Mouse (Mus musculus) heart, postnatal 14 days (tissue): Measurements from ENCODE around the gene Foxl1. TPM values are rescaled to one million over a fixed set of nuclear protein-coding genes. Genes with fewer than 3 reads are reported as not detected.
"Not testable (repeated sequence)": the region's sequence is repeated elsewhere in the genome, so short reads cannot be mapped to it uniquely, and the experiment has no call there.

Experiments
- DNase-seq, 2 experiments: peaks; one replicate each; pipeline ENCODE4 v3.0.0; 2021 to 2022
- intact Hi-C: fragments of 180-260 bp; cut with DNase I; formaldehyde crosslinking; loops from one replicate; pipeline ENCODE4 v1.15.1; 2025
- total RNA-seq, 2 experiments: library from RNA; stranded (reverse); gene quantifications; 2 replicates each; pipeline ENCODE4 v1.2.3; 2021

The Foxl1 gene
- total RNA-seq, 2 experiments from 2014 or later = 0.12 to 0.17 TPM

DNA sequence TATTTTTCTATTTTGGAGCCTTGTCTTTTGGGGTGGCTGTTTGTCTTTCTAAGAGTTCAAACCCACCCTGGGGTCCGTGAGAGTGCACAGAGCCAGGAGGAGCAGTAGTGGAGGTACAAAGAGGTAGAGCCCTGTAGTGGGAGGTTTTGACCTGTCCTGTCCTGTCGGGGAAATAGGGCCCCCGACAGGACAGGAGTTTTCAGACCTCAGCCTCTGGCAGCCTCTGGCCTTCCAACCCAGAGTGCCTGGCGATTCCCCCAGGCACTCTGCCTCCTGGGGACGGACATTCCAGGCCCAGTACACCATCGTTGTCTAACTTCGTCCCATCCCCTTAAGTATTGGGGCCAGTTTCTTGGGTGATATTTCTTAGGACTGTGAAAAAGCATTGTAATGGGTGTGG lies 5.4 kb upstream of the Foxl1 start:
- intact Hi-C loops = no loop called here
- DNase-seq = no peak

DNA sequence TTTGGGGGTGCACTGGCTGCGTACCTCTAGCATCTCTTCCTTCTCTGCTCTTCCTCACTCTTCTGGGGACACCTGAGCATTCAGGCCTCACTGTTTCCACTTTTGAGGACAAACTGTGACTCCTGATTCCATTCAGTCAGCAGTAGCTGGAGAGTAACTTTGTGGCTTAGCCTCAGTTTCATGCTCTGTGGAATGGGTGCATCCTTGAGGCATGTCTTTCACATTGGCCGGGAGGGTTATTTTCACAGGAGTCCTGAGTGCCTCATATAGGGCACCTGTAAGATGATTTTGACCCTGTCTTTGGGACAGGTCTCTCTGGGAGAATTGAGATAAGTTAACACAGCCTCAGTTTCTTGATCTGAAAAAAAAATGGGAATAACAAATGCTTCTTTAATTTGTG lies 4.6 kb upstream of the Foxl1 start:
- intact Hi-C loops = no loop called here
- DNase-seq = no peak

DNA sequence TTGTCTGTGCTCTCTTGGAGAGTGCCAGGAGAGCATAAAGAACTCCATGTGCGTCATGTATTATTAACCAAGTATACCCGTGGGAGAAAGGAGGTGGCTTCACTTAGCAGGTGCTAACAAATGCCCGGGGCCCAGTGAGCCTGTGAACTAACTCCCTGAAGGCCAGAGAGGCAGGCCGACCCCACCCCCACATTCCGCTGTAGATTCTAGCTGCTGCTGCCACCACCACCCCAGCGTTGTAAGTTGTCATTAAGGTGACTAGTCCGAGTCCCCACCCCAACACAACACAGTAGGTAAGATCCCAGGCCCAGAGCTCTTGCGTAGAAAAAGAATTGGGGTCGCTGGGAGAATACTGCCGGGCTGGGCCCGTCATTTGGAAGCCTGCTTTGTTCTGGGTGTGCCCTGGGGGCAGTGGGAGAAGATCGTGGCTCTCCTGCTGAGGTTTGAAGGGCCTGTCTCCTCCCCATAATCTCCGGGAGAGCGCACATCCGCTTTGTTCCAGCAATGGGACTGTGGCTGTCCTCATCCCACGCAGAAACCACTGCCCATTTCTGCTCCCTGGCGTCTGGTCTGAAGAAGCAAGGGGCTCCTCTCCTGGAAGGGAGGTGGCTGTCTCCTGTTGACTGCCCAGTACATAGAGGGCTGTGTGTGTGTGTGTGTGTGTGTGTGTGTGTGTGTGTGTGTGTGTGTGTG lies 3.0 kb upstream of the Foxl1 start:
- no peak for DNase-seq
- intact Hi-C loops = loop anchor here (5.0 kb wide), 1 partner anchor 93 kb away; no protein-coding TSS in a partner anchor

DNA sequence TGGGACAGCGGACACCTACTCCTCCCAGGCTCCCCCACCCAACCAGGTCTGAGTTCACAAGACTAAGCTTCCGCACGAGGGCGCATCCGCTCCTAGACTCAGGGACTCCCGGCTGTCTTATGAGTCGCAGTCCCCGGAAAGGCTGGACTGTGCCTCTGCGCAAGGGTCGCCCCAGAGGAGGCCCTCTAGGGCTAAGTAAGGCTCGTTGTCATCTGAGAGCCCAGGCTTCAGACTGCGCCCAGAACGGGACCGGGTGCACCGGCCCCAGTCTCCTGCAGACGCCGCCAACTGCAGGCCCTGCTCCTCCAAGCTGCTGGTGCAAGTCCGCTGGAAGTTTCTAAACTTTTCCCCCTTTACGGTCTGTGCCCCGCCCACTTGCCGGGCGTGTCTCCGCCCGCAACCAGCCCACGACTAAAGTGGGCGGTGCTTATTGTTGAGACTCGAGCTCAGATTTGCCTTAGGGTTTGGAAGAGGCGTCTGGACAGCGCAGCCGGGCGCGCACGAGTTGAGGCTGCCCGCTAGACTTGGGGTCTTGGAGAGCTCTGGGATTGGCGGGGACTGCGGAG lies 2.3 kb upstream of the Foxl1 start:
- peak; percentile 81 to 83 for DNase-seq
- intact Hi-C loops = loop anchor here (5.0 kb wide), 1 partner anchor 92 kb away; no protein-coding TSS in a partner anchor

DNA sequence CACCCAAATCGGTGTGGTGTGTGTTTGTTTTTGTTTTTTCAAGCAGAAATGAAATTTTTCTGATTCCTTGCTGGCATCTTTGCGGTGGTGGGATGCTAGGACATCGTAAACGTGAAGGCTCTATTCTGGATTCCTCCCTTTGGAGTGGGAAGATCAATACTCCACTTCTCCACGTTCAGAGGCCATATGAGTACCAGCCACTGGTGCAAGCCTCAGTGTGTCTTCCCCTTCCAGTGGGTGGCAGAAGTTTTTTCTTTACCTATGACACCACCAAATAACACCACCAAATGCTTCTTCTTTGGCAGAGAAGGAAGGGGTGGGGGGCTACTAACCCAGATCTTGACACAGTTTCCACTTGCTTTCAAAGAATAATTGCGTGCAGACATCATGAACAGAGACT lies 1.5 kb upstream of the Foxl1 start:
- intact Hi-C loops = loop anchor here (5.0 kb wide), 1 partner anchor 91 kb away; no protein-coding TSS in a partner anchor
- no peak for DNase-seq

DNA sequence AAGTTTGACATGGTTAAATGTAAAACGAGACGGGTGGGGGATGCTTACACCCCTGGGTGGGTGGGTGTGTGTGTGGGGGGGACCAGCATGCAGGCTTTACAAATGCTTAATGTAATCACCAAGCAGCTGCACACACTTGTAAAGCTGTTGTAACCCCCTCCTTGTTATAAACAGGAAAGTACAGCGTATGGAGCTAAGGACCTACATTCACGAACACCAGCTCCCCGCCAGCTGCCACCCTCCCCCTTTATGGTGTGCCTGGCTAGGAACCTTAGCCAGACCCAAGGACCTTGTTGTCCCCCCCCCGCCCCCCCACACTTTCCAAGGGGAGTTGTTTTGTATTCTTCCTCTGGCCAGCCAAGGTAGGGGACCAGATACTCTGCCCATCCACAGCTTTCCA lies 1.0 kb upstream of the Foxl1 start:
- DNase-seq = no peak
- intact Hi-C loops = loop anchor here (5.0 kb wide), 1 partner anchor 91 kb away; no protein-coding TSS in a partner anchor

DNA sequence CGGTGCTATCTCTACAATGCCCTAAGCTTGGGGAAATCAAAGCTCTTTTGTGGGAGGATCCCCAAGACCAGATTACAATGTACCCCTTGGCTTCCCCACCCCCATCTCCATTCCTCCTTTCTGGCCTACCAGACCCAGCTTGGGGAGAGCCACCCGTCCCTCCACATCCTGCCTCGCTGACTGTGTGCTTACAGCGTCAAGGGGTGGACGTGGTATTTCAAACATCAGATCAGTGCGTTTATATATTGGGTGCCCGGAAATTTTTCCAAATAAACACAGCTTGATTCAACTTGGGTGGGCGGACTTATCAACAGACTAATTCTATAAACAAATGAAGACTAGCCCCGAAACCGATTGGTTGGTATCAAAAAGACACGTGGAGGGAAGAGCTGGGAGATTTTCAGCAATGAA lies 444 bp upstream of the Foxl1 start:
- intact Hi-C loops = loop anchor here (5.0 kb wide), 1 partner anchor 90 kb away; no protein-coding TSS in a partner anchor
- no peak for DNase-seq

GRCm38 (mm10) chr8:121128531-121129264 lies 958 bp downstream of the Foxl1 start:
- no peak for DNase-seq
- intact Hi-C loops = loop anchor here (5.0 kb wide), 1 partner anchor 89 kb away; no protein-coding TSS in a partner anchor

DNA sequence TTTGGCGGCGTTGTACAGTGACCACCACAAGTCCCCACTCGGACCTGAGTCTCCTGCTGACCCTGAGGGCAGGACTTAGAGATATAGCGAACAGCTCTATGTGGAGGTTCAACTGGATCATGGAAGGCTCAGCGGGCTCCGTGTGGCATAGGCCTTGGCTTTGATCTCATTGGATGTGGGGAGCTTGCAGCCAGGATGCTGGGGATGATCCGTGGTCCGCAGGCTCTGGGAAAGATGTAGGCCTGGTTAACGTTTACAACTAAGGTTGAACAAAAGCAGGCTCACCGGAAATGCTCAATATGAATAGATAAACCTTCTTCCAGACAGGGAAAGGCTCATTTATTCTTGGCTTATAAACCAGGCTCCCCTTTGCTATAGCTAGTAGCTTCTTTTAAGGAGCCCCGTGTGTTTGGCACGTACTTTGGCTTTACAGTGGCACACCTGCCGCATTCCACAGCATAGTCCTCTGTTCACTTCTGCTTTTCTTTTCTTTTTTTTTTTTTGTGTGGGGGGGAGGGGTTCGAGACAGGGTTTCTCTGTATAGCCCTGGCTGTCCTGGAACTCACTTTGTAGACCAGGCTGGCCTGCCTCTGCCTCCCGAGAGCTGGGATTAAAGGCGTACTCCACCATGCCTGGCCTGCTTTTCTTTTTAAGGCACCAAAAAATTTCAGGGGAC lies 1.7 kb downstream of the Foxl1 start:
- intact Hi-C loops = loop anchor here (5.0 kb wide), 1 partner anchor 88 kb away; no protein-coding TSS in a partner anchor
- no peak for DNase-seq

DNA sequence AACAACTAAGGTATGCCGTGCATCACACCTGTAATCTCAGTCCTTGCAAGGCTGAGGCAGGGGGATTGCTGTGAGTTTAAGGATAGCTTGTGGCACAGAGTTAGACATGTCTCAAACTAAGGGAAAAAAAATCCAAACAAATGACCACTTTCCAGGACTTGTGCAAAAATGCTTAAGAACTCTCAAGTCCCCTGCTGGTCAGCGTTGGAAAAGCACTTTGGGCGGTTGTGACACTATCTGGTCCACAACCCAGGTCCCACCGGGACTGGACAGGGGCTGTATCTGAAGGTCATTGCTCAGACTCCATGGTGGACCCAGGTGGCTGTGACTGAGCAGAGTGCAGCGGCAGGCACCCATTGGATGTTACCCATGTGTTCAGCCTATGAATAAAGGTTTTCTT lies 2.8 kb downstream of the Foxl1 start:
- intact Hi-C loops = no loop called here
- peak in 1 of 2 experiments; percentile 51 for DNase-seq

- no peak for DNase-seq
- intact Hi-C loops = no loop called here
Measured at GRCm38 (mm10) chr8:121132961-121133513, 5.3 kb downstream of the Foxl1 start.

DNA sequence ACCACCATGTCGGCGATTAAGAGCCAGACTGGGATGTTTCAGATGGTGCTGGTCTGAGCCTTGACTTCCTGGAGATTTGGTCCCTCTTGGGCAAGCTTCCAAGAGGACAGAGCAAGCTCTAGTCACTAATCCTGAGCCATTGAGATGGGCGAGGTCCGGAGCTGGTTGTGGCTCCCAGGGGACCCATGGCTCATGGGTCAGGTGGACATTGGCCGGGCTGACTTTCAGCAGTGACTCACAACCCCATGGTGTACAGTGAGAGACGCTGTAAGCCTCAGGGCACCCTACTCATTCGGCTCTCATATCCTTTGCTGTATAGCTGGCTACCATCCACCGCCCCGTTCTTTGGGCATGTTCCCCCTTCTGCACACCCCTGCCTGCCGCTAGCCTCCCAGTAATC lies 6.4 kb downstream of the Foxl1 start:
- intact Hi-C loops = no loop called here
- no peak for DNase-seq

DNA sequence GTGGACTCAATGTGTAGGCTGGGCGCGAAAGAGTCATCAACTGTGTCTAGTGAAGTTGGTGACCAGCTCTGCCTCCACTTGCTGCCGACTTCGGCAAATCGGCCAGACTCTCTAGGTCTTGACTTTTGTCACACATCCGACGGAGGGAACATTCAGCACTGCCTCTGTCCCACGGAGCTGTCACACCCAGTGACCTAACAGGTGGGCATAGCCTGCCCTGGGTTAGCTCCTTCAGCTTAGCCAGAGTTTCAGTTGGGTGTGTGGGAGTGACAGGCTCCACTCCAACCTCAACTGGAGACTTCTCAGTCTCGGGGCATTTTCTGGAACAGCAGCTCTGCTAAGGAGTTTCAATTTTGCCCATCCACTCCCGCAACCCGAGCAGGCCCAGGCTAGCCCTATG lies 6.8 kb downstream of the Foxl1 start:
- DNase-seq = no peak

GRCm38 (mm10) chr8:121136856-121137255 lies 9.1 kb downstream of the Foxl1 start:
- intact Hi-C loops = no loop called here

More for the DNA sequence above, 6.8 kb downstream of the Foxl1 start:
- intact Hi-C loops = no loop called here

DNA sequence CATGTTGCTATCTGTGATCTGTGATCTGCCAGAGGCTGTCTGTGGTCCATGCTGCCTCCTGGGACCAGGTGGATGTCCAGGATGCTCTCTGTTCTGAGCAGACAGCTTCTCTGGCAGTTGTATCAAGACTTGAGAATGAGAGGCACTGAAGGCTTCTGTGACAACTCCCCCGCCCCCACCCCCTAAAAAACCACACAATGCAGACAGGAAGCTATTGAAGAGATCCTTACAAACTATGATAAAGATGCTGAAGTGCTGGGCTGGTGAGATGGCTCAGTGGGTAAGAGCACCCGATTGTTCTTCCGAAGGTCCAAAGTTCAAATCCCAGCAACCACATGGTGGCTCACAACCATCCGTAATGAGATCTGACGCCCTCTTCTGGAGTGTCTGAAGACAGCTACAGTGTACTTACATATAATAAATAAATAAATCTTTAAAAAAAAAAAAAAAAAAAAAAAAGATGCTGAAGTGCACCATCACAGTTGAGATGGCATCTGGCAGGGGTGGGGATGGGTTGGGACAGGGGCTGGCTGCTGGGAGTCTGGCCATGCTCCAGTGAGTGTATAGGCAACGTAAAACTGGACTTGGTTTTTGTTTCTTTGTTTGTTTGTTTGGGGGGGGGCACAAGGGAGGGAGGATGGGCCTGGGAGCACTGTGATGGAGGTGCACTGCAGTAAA lies 17.9 kb downstream of the Foxl1 start:
- intact Hi-C loops, DNase-seq: not testable (repeated sequence)

More at GRCm38 (mm10) chr8:121136856-121137255, 9.1 kb downstream of the Foxl1 start:
- no peak for DNase-seq

GRCm38 (mm10) chr8:121148573-121149083 lies 20.9 kb downstream of the Foxl1 start:
- intact Hi-C loops = no loop called here
- DNase-seq = no peak

- DNase-seq = peak; percentile 53 to 75
- intact Hi-C loops = no loop called here
Measured at GRCm38 (mm10) chr8:121152394-121152793, 24.7 kb downstream of the Foxl1 start.

DNA sequence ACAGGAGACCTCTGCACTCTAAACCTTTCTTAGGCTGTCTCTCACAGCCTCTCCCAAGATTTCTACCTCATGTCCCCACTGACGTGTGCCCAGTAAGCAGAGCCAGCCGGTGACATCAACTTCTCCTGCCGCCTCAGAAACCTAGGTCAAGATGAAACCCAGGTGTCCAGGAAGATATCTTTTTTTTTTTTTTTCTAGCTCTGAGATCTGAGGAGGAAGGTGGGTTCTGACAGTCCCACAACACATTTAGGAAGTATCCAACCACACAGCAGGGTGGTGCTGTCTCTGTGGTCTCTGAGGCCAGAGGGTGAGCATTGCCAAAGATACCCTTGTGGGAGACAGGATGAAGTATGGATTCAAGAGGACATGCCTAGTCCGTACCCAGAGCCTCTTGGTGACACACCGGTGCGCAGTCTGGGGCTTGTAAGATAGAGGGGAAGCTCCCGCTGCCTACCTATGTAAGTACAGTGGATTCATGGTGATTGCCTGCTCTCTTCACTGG lies 29.3 kb downstream of the Foxl1 start:
- no peak for DNase-seq
- intact Hi-C loops = no loop called here

DNA sequence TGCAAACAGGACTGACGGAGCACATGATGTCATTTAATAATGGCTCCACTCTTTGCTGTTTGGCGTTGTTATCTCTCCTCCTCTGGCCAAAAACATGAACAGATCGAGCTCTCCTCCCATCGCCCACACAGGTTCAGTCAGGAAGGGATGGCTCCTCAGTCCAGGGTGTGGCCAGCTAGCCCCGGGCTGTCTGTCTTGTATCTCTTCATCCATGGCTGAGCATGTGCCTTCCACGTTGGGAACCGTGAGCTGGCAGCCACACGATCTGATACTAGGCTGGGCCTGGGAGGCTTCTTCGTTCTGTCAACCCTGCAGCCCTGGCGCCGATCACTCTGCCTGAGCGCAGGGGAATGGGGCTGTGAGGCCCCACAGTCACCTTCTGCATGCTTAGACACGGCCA lies 31.1 kb downstream of the Foxl1 start:
- DNase-seq = no peak
- intact Hi-C loops = no loop called here
